Mouse (Mus musculus) ES-E14 (cell line): ENCODE measurements around the gene Smpd1.

ENCODE experiments used
- CHD2 ChIP-seq: IDR thresholded peaks from 2 replicates; pipeline ENCODE4 v1.6.1; 2014; ENCODE audit warnings: mild to moderate bottlenecking, low read depth, low read length, inconsistent platforms
- HCFC1 ChIP-seq: IDR thresholded peaks from 2 replicates; pipeline ENCODE4 v1.6.1; 2012; ENCODE audit warnings: low read length, inconsistent platforms, borderline replicate concordance; ENCODE audit not compliant: insufficient read depth
- ZC3H11A ChIP-seq: IDR thresholded peaks from 2 replicates; pipeline ENCODE4 v1.6.1; 2012; ENCODE audit warnings: low read depth, mild to moderate bottlenecking, inconsistent platforms, low read length, borderline replicate concordance
- ZNF384 ChIP-seq: IDR thresholded peaks from 2 replicates; pipeline ENCODE4 v1.6.1; 2012; ENCODE audit warnings: low read depth, low read length, inconsistent platforms

- TF ChIP-seq CHD2 (no peak), ZC3H11A (no peak), HCFC1 (no peak), ZNF384 (no peak)
These were observed 39.6 kb upstream of the Smpd1 start for GRCm38 (mm10) chr7:105514561-105514960.
